Mouse (Mus musculus): Measurements from ENCODE around the gene Krtap5-1.
"Not testable (repeated sequence)": the region's sequence is repeated elsewhere in the genome, so short reads cannot be mapped to it uniquely, and the experiment has no call there.

- not testable (repeated sequence) for TF ChIP-seq POLR2A (IDR thresholded peaks at IDR 0.05; ENCODE audit: control insufficient read depth, low read depth, low read length); CTCF (IDR thresholded peaks at IDR 0.05; ENCODE audit: control insufficient read depth, insufficient read depth, insufficient replicate concordance, low read depth, low read length)
Observed at GRCm38 (mm10) chr7:142332741-142333140, 35.8 kb upstream of the Krtap5-1 start.

Data from testis, adult 2 months (tissue).